Mouse (Mus musculus) spleen, adult 2 months (tissue): Measurements from ENCODE around the gene Ankar.

Source experiments
- CTCF ChIP-seq: fragments of 200-500 bp; IDR thresholded peaks from 2 replicates; pipeline ENCODE4 v1.5.1; 2011; ENCODE audit warnings: mild to moderate bottlenecking, inconsistent platforms; ENCODE audit not compliant: insufficient read depth, insufficient read length, insufficient replicate concordance; ENCODE audit errors: extremely low read depth
- POLR2A ChIP-seq: fragments of 200-500 bp; IDR thresholded peaks from 2 replicates; pipeline ENCODE4 v1.6.1; 2011; ENCODE audit warnings: low read depth, low read length, inconsistent platforms

DNA sequence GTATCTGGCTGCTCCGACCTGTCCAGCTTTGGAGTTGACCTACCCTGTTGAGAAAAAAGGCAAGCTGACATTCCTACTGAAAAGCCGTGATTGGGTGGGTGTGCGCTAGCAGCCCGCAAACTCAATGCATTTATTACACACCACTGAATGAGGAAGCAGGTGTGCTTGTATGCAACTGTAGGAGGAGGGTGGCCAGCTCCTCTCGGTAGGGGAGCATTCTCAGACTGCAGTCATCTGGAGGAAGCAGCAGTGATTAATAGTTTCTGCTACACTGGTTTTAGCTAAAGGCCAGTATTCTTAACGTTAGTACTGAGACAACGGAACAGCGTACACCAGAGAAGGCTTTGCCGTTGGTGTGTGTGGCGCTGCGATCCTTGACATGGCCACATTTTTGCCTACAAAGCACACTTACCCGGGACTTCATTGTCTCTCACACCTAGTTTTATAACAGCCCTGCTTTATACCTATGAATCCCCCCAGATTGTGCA lies 94.1 kb downstream of the Ankar start:
- TF ChIP-seq CTCF: no peak
- no peak for TF ChIP-seq POLR2A
